Mouse (Mus musculus): ENCODE measurements at regions not wholly inside any gene's neighbourhood (a gene's known extent, or its start where the extent isn't known, plus 50 kb on each side); places are given as distances from the start of the nearest gene placed in this dataset.

- no peak overlapping the region for H3K9ac ChIP-seq (ENCODE audit: insufficient read depth, low read depth)
- H3K9me3 ChIP-seq (replicated peaks; ENCODE audit: low read length) = peaks cover 22% of the 10 kb centered on the region
- DNase-seq (ENCODE audit: extremely low read depth) = no peak
- no peaks in the 10 kb centered on the region for H3K79me2 ChIP-seq (replicated peaks; ENCODE audit: control insufficient read depth, extremely low read depth, insufficient read depth, poor library complexity, severe bottlenecking)
- H3K4me3 ChIP-seq (replicated peaks in 1 of 3; ENCODE audit: low read depth in 2 of 3, low read length in 2 of 3, poor library complexity in 1 of 3) = no peak overlapping the region
- in situ Hi-C loops (cut with MboI; ENCODE audit: low pct_ligation_motif_present, low pct_unique_long_range_greater_than_20kb, low sequenced_read_pairs) (no loop called here), dilution Hi-C loops (cut with MboI; ENCODE audit: extremely low pct_ligation_motif_present, extremely low pct_unique_long_range_greater_than_20kb, low sequenced_read_pairs) (no loop called here)
- no peaks in the 10 kb centered on the region for H3K36me3 ChIP-seq (replicated peaks in 1 of 2; ENCODE audit: control insufficient read depth in 1 of 2, insufficient read depth in 1 of 2, low read length in 1 of 2)
- H3K27me3 ChIP-seq (replicated peaks) = no peaks in the 10 kb centered on the region
- no peak overlapping the region for H3K27ac ChIP-seq (ENCODE audit: insufficient read depth, low read depth)
- H3K4me1 ChIP-seq (ENCODE audit: control insufficient read depth in 1 of 2, insufficient read depth in 2 of 2) = no peaks in the 10 kb centered on the region
- H3K4me2 ChIP-seq (ENCODE audit: insufficient read depth, low read depth, poor library complexity, severe bottlenecking) = no peak overlapping the region
- TF ChIP-seq POLR2AphosphoS2 (IDR thresholded peaks at IDR 0.05; ENCODE audit: low read depth, low read length) (no peak), RAD21 (IDR thresholded peaks at IDR 0.05; ENCODE audit: low read depth, low read length) (no peak), KAT2A (IDR thresholded peaks at IDR 0.05; ENCODE audit: insufficient replicate concordance, low read length) (no peak), MAZ (IDR thresholded peaks at IDR 0.05; ENCODE audit: low read depth, low read length) (no peak), USF1 (IDR thresholded peaks at IDR 0.05; ENCODE audit: low read depth, low read length) (no peak), TBP (conservative IDR thresholded peaks at IDR 0.05; ENCODE audit: low read depth, low read length) (no peak)
Observed at GRCm38 (mm10) chr15:17569205-17569604, 840.6 kb downstream of the Cdh9 start.

- H3K27ac ChIP-seq (ENCODE audit: insufficient read depth, low read depth) = no peak overlapping the region
- DNase-seq (ENCODE audit: extremely low read depth) = no peak
- H3K79me2 ChIP-seq (replicated peaks; ENCODE audit: control insufficient read depth, extremely low read depth, insufficient read depth, poor library complexity, severe bottlenecking) = no peaks in the 10 kb centered on the region
- H3K36me3 ChIP-seq (replicated peaks in 1 of 2; ENCODE audit: control insufficient read depth in 1 of 2, insufficient read depth in 1 of 2, low read length in 1 of 2) = no peaks in the 10 kb centered on the region
- H3K27me3 ChIP-seq (replicated peaks) = no peaks in the 10 kb centered on the region
- H3K4me3 ChIP-seq (replicated peaks in 1 of 3; ENCODE audit: low read depth in 2 of 3, low read length in 2 of 3, poor library complexity in 1 of 3) = no peak overlapping the region
- in situ Hi-C loops (cut with MboI; ENCODE audit: low pct_ligation_motif_present, low pct_unique_long_range_greater_than_20kb, low sequenced_read_pairs) = no loop called here
- dilution Hi-C loops (cut with MboI; ENCODE audit: extremely low pct_ligation_motif_present, extremely low pct_unique_long_range_greater_than_20kb, low sequenced_read_pairs) = no loop called here
- no peak for TF ChIP-seq KAT2A (IDR thresholded peaks at IDR 0.05; ENCODE audit: insufficient replicate concordance, low read length)
- TF ChIP-seq MAFK (IDR thresholded peaks at IDR 0.05; ENCODE audit: insufficient replicate concordance, low read length) = no peak
- TF ChIP-seq UBTF (IDR thresholded peaks at IDR 0.05; ENCODE audit: low read depth, low read length) = no peak
- no peak for TF ChIP-seq ZKSCAN1 (IDR thresholded peaks at IDR 0.05; ENCODE audit: borderline replicate concordance, low read depth, low read length)
- TF ChIP-seq MYC (IDR thresholded peaks at IDR 0.05; ENCODE audit: low read depth, low read length) = no peak
- no peak for TF ChIP-seq PAX5 (IDR thresholded peaks at IDR 0.05; ENCODE audit: low read length)
- TF ChIP-seq POLR2AphosphoS2 (IDR thresholded peaks at IDR 0.05; ENCODE audit: low read depth, low read length) = no peak
- no peak for TF ChIP-seq TCF12 (IDR thresholded peaks at IDR 0.05; ENCODE audit: low read depth, low read length)
- TF ChIP-seq BHLHE40 (IDR thresholded peaks at IDR 0.05; ENCODE audit: low read depth, low read length) = no peak
- no peak for TF ChIP-seq TBP (conservative IDR thresholded peaks at IDR 0.05; ENCODE audit: low read depth, low read length)
- TF ChIP-seq ELF1 (IDR thresholded peaks at IDR 0.05; ENCODE audit: low read depth, low read length) = no peak
- TF ChIP-seq CTCF (conservative IDR thresholded peaks at IDR 0.05 in 1 of 2, IDR thresholded peaks at IDR 0.05 in 1 of 2; ENCODE audit: low read depth in 2 of 2, low read length in 2 of 2) = no peak
- no peak for TF ChIP-seq CHD1 (IDR thresholded peaks at IDR 0.05; ENCODE audit: low read depth, low read length)
- no peak for TF ChIP-seq SMC3 (IDR thresholded peaks at IDR 0.05; ENCODE audit: low read depth, low read length)
- TF ChIP-seq CHD2 (IDR thresholded peaks at IDR 0.05; ENCODE audit: low read length) = no peak
- no peak for TF ChIP-seq EP300 (IDR thresholded peaks at IDR 0.05; ENCODE audit: low read length)
- H3K4me1 ChIP-seq (ENCODE audit: control insufficient read depth in 1 of 2, insufficient read depth in 2 of 2) = no peaks in the 10 kb centered on the region
- H3K9ac ChIP-seq (ENCODE audit: insufficient read depth, low read depth) = no peak overlapping the region
- no peak overlapping the region for H3K4me2 ChIP-seq (ENCODE audit: insufficient read depth, low read depth, poor library complexity, severe bottlenecking)
- peaks cover 43% of the 10 kb centered on the region for H3K9me3 ChIP-seq (replicated peaks; ENCODE audit: low read length)
Observed at GRCm38 (mm10) chr15:17588617-17589016, 860.1 kb downstream of the Cdh9 start.

Measured in CH12.LX (cell line).